Mouse (Mus musculus): ENCODE measurements at regions not wholly inside any gene's neighbourhood (a gene's known extent, or its start where the extent isn't known, plus 50 kb on each side); places are given as distances from the start of the nearest gene placed in this dataset.

DNA sequence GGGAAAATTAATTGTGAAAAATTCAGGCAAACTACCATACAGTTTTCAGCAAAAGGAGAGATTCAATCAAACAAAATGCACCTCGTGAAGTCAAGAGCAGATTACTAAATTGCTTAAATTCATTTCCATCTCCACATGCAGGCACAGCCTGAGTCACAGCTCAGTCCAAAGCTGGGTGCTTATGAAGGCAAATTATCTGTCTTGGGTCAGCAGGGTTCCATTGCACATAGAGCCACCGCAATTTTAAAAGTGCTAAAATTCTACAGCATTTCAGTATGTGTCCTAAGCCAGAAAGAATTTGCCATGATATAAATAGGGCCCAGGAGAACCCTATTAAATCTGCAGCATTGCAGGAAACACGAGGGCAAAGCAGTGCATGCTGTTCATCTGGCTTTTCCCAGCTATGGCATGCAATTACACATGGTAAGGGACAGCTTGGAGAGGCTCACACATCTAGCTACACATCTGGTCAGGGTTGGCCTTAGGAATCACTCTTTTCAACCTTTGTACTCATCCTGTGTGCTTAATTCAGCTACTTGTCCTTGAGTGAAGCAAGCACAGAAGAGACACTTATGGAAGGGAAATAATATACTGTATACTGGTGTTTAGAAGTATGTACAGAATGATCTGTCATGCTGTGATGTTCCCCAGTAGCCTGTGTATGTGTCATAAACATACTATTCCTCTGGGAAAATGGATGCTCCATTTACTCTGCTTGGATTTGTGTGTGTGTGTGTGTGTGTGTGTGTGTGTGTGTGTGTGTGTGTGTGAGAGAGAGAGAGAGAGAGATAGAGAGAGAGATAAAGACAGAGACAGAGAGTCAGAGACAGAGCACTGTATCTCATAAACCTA lies 271.0 kb upstream of the Myo3a start:
- DNase-seq (ENCODE audit: extremely low read depth, low read depth, low spot score) = no peak
- Histone ChIP-seq H3K27me3 (ENCODE audit: control insufficient read depth, insufficient read depth, low read length) (no peaks in the 10 kb centered on the region), H3K4me3 (ENCODE audit: insufficient read depth, low read depth, low read length) (no peak overlapping the region), H3K36me3 (ENCODE audit: control insufficient read depth, insufficient read depth, low read length) (no peaks in the 10 kb centered on the region), H3K9ac (ENCODE audit: low read depth, low read length) (no peak overlapping the region), H3K79me2 (ENCODE audit: control insufficient read depth, insufficient read depth, low read length) (no peaks in the 10 kb centered on the region), H3K4me1 (ENCODE audit: control insufficient read depth, insufficient read depth, low read length) (no peaks in the 10 kb centered on the region; the same call in 1 of the 2 replicates), H3K27ac (replicated peaks; ENCODE audit: insufficient read depth, low read depth, low read length) (no peak overlapping the region)
- 53% methylated on average over 3 of the region's 3 CpGs for WGBS
- TF ChIP-seq CTCF (IDR thresholded peaks at IDR 0.05; ENCODE audit: low read depth, low read length) (no peak), POLR2A (IDR thresholded peaks at IDR 0.05; ENCODE audit: extremely low read depth, insufficient read depth, low read length) (no peak)

DNA sequence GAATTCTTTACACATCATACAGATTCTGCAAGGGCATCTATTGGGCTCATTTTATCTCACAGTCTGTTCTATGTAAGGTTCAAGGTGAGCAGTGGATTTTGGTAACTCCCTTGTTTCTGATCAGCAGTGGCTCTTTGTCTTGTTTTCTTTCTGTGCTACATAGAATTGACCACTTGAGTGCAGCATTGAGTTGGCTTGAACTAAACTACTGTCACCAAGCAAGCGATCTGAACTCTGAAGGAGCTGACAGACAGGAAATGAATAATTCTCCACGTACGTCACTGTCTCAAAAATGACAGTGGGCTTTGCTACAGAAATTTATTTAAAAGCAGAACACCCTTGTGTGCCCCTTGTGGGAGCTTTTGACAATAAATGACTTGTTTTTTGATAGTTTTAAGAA lies 268.9 kb upstream of the Myo3a start:
- Histone ChIP-seq H3K27me3 (ENCODE audit: control insufficient read depth, insufficient read depth, low read length) (no peaks in the 10 kb centered on the region), H3K27ac (replicated peaks; ENCODE audit: insufficient read depth, low read depth, low read length) (no peak overlapping the region), H3K9ac (ENCODE audit: low read depth, low read length) (no peak overlapping the region), H3K4me3 (ENCODE audit: insufficient read depth, low read depth, low read length) (no peak overlapping the region), H3K79me2 (ENCODE audit: control insufficient read depth, insufficient read depth, low read length) (no peaks in the 10 kb centered on the region), H3K36me3 (ENCODE audit: control insufficient read depth, insufficient read depth, low read length) (no peaks in the 10 kb centered on the region), H3K4me1 (ENCODE audit: control insufficient read depth, insufficient read depth, low read length) (no peaks in the 10 kb centered on the region; the same call in 1 of the 2 replicates)
- DNase-seq (ENCODE audit: extremely low read depth, low read depth, low spot score) = peak; percentile 33
- TF ChIP-seq CTCF (IDR thresholded peaks at IDR 0.05; ENCODE audit: low read depth, low read length) = peak; percentile 14; the same call in 1 of the 2 replicates
- TF ChIP-seq POLR2A (IDR thresholded peaks at IDR 0.05; ENCODE audit: extremely low read depth, insufficient read depth, low read length) = no peak
- WGBS = 3% methylated on average over 3 of the region's 3 CpGs

GRCm38 (mm10) chr2:21958802-21959201 lies 268.5 kb upstream of the Myo3a start:
- Histone ChIP-seq H3K36me3 (ENCODE audit: control insufficient read depth, insufficient read depth, low read length) (no peaks in the 10 kb centered on the region), H3K4me3 (ENCODE audit: insufficient read depth, low read depth, low read length) (no peak overlapping the region), H3K4me1 (ENCODE audit: control insufficient read depth, insufficient read depth, low read length) (no peaks in the 10 kb centered on the region; the same call in 1 of the 2 replicates), H3K9ac (ENCODE audit: low read depth, low read length) (no peak overlapping the region), H3K79me2 (ENCODE audit: control insufficient read depth, insufficient read depth, low read length) (no peaks in the 10 kb centered on the region), H3K27ac (replicated peaks; ENCODE audit: insufficient read depth, low read depth, low read length) (no peak overlapping the region), H3K27me3 (ENCODE audit: control insufficient read depth, insufficient read depth, low read length) (no peaks in the 10 kb centered on the region)
- no peak for DNase-seq (ENCODE audit: extremely low read depth, low read depth, low spot score)
- TF ChIP-seq CTCF (IDR thresholded peaks at IDR 0.05; ENCODE audit: low read depth, low read length) = no peak
- TF ChIP-seq POLR2A (IDR thresholded peaks at IDR 0.05; ENCODE audit: extremely low read depth, insufficient read depth, low read length) = no peak
- 55% methylated on average over 3 of the region's 3 CpGs for WGBS

DNA sequence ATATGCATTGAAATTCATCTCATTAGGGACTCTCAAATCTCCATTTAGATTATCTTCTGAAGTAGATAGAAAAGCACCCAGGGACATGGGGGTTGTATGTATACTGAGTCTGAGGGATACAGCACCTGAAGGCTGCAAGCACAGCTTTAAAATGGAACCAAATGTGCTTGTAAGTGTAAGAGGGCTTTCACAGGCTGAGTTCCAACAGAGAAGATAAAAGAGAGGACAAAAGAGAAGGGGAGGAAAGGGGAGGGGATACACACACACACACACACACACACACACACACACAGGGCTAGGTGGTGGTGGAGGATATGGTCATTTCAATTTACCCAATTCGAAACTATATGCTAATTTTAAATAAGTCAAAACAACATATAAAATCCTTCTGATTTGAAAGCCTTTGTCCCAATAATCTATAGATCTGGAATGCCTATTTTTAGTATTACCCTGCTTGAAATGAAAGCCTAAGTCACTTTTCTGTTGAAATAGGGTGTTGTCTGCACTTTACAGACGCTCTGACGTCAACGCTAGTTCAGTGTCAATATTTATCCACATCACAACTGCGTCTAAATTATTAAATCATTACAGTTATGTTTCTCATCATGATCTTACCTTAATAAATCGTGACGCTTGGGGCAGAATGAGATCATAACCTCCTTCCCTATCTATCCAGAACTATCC lies 263.8 kb upstream of the Myo3a start:
- DNase-seq (ENCODE audit: extremely low read depth, low read depth, low spot score) = no peak
- Histone ChIP-seq H3K27me3 (ENCODE audit: control insufficient read depth, insufficient read depth, low read length) (no peaks in the 10 kb centered on the region), H3K9ac (ENCODE audit: low read depth, low read length) (no peak overlapping the region), H3K79me2 (ENCODE audit: control insufficient read depth, insufficient read depth, low read length) (no peaks in the 10 kb centered on the region), H3K4me1 (ENCODE audit: control insufficient read depth, insufficient read depth, low read length) (no peaks in the 10 kb centered on the region; the same call in 1 of the 2 replicates), H3K27ac (replicated peaks; ENCODE audit: insufficient read depth, low read depth, low read length) (no peak overlapping the region), H3K4me3 (ENCODE audit: insufficient read depth, low read depth, low read length) (no peak overlapping the region), H3K36me3 (ENCODE audit: control insufficient read depth, insufficient read depth, low read length) (no peaks in the 10 kb centered on the region)
- TF ChIP-seq POLR2A (IDR thresholded peaks at IDR 0.05; ENCODE audit: extremely low read depth, insufficient read depth, low read length) = no peak
- no peak for TF ChIP-seq CTCF (IDR thresholded peaks at IDR 0.05; ENCODE audit: low read depth, low read length)
- WGBS = 10% methylated on average over 7 of the region's 7 CpGs

GRCm38 (mm10) chr2:21964027-21964605 lies 263.2 kb upstream of the Myo3a start:
- Histone ChIP-seq H3K4me3 (ENCODE audit: insufficient read depth, low read depth, low read length) (no peak overlapping the region), H3K27me3 (ENCODE audit: control insufficient read depth, insufficient read depth, low read length) (no peaks in the 10 kb centered on the region), H3K9ac (ENCODE audit: low read depth, low read length) (no peak overlapping the region), H3K27ac (replicated peaks; ENCODE audit: insufficient read depth, low read depth, low read length) (no peak overlapping the region), H3K4me1 (ENCODE audit: control insufficient read depth, insufficient read depth, low read length) (no peaks in the 10 kb centered on the region), H3K36me3 (ENCODE audit: control insufficient read depth, insufficient read depth, low read length) (no peaks in the 10 kb centered on the region), H3K79me2 (ENCODE audit: control insufficient read depth, insufficient read depth, low read length) (no peaks in the 10 kb centered on the region)
- WGBS = under 1% methylated on average over 10 of the region's 10 CpGs
- no peak for DNase-seq (ENCODE audit: extremely low read depth, low read depth, low spot score)
- TF ChIP-seq POLR2A (IDR thresholded peaks at IDR 0.05; ENCODE audit: extremely low read depth, insufficient read depth, low read length) = no peak
- no peak for TF ChIP-seq CTCF (IDR thresholded peaks at IDR 0.05; ENCODE audit: low read depth, low read length)

All from liver, adult 2 months (tissue).